Mouse (Mus musculus): Measurements from ENCODE around the gene Piwil1. TPM values are rescaled to one million over a fixed set of nuclear protein-coding genes. Genes with fewer than 3 reads are reported as not detected.

Piwil1 gene
- total and polyA plus RNA-seq, 2 experiments from 2014 or later, result 0.05 to 0.40 TPM

- ATAC-seq, result no peak
- H3K9ac ChIP-seq, result no peak overlapping the region
- H3K27me3 ChIP-seq (ENCODE audit: insufficient read depth, low read length), result no peaks in the 10 kb centered on the region
- WGBS, result 65% methylated on average over 9 of the region's 9 CpGs
- H3K36me3 ChIP-seq (ENCODE audit: insufficient read depth), result no peaks in the 10 kb centered on the region
- no peak overlapping the region for H3K4me3 ChIP-seq (ENCODE audit: low read depth, low read length)
- no peak for DNase-seq
- no peaks in the 10 kb centered on the region for H3K4me1 ChIP-seq (ENCODE audit: insufficient read depth)
- H3K27ac ChIP-seq (ENCODE audit: low read depth, low read length), result no peak overlapping the region
- no peak for TF ChIP-seq CTCF (IDR thresholded peaks at IDR 0.05; ENCODE audit: low read depth)
- H3K4me2 ChIP-seq (ENCODE audit: low read depth), result no peak overlapping the region
- no peaks in the 10 kb centered on the region for H3K9me3 ChIP-seq (ENCODE audit: low read length)
Observed at GRCm38 (mm10) chr5:128674124-128674523, 28.2 kb upstream of the Piwil1 start.

- H3K27ac ChIP-seq (ENCODE audit: low read depth, low read length), result no peak overlapping the region
- no peaks in the 10 kb centered on the region for H3K4me1 ChIP-seq (ENCODE audit: insufficient read depth)
- no peak for TF ChIP-seq CTCF (IDR thresholded peaks at IDR 0.05; ENCODE audit: low read depth)
- ATAC-seq (no peak), DNase-seq (no peak)
- H3K9ac ChIP-seq, result no peak overlapping the region
- H3K36me3 ChIP-seq (ENCODE audit: insufficient read depth), result no peaks in the 10 kb centered on the region
- no peak overlapping the region for H3K4me2 ChIP-seq (ENCODE audit: low read depth)
- WGBS, result 95% methylated on average over 4 of the region's 4 CpGs
- H3K4me3 ChIP-seq (ENCODE audit: low read depth, low read length), result no peak overlapping the region
- H3K27me3 ChIP-seq (ENCODE audit: insufficient read depth, low read length), result no peaks in the 10 kb centered on the region
- H3K9me3 ChIP-seq (ENCODE audit: low read length), result no peaks in the 10 kb centered on the region
Observed at GRCm38 (mm10) chr5:128677373-128677772, 25.0 kb upstream of the Piwil1 start.

- Histone ChIP-seq H3K27me3 (ENCODE audit: insufficient read depth, low read length) (no peaks in the 10 kb centered on the region), H3K36me3 (ENCODE audit: insufficient read depth) (no peaks in the 10 kb centered on the region), H3K4me2 (ENCODE audit: low read depth) (no peak overlapping the region), H3K4me1 (ENCODE audit: insufficient read depth) (no peaks in the 10 kb centered on the region), H3K4me3 (ENCODE audit: low read depth, low read length) (no peak overlapping the region), H3K9me3 (ENCODE audit: low read length) (no peaks in the 10 kb centered on the region), H3K27ac (ENCODE audit: low read depth, low read length) (no peak overlapping the region), H3K9ac (no peak overlapping the region)
- 75% methylated on average over 6 of the region's 6 CpGs for WGBS
- ATAC-seq (no peak), DNase-seq (no peak)
- TF ChIP-seq CTCF (IDR thresholded peaks at IDR 0.05; ENCODE audit: low read depth), result no peak
Observed at GRCm38 (mm10) chr5:128677861-128678260, 24.5 kb upstream of the Piwil1 start.

- Histone ChIP-seq H3K27ac (ENCODE audit: low read depth, low read length) (no peak overlapping the region), H3K9ac (no peak overlapping the region), H3K4me3 (ENCODE audit: low read depth, low read length) (no peak overlapping the region), H3K9me3 (ENCODE audit: low read length) (no peaks in the 10 kb centered on the region), H3K27me3 (ENCODE audit: insufficient read depth, low read length) (no peaks in the 10 kb centered on the region), H3K36me3 (ENCODE audit: insufficient read depth) (no peaks in the 10 kb centered on the region), H3K4me1 (ENCODE audit: insufficient read depth) (no peaks in the 10 kb centered on the region), H3K4me2 (ENCODE audit: low read depth) (no peak overlapping the region)
- 39% methylated on average over 5 of the region's 5 CpGs for WGBS
- DNase-seq (no peak), ATAC-seq (no peak)
- TF ChIP-seq CTCF (IDR thresholded peaks at IDR 0.05; ENCODE audit: low read depth), result peak; percentile 40
Observed at GRCm38 (mm10) chr5:128681456-128681855, 20.9 kb upstream of the Piwil1 start.

GRCm38 (mm10) chr5:128684192-128684591, 18.1 kb upstream of the Piwil1 start:
- H3K9me3 ChIP-seq (ENCODE audit: low read length), result no peaks in the 10 kb centered on the region
- ATAC-seq (no peak), DNase-seq (no peak)
- H3K4me1 ChIP-seq (ENCODE audit: insufficient read depth), result no peaks in the 10 kb centered on the region
- H3K27me3 ChIP-seq (ENCODE audit: insufficient read depth, low read length), result no peaks in the 10 kb centered on the region
- no peak overlapping the region for H3K27ac ChIP-seq (ENCODE audit: low read depth, low read length)
- under 1% methylated on average over 10 of the region's 10 CpGs for WGBS
- no peak for TF ChIP-seq CTCF (IDR thresholded peaks at IDR 0.05; ENCODE audit: low read depth)
- peak overlapping the region; percentile 19 for H3K4me2 ChIP-seq (ENCODE audit: low read depth)
- H3K36me3 ChIP-seq (ENCODE audit: insufficient read depth), result no peaks in the 10 kb centered on the region
- H3K9ac ChIP-seq, result no peak overlapping the region
- no peak overlapping the region for H3K4me3 ChIP-seq (ENCODE audit: low read depth, low read length)

GRCm38 (mm10) chr5:128684621-128685020, 17.7 kb upstream of the Piwil1 start:
- DNase-seq (peak; percentile 37), ATAC-seq (no peak)
- Histone ChIP-seq H3K4me1 (ENCODE audit: insufficient read depth) (no peaks in the 10 kb centered on the region), H3K9me3 (ENCODE audit: low read length) (no peaks in the 10 kb centered on the region), H3K36me3 (ENCODE audit: insufficient read depth) (no peaks in the 10 kb centered on the region), H3K4me3 (ENCODE audit: low read depth, low read length) (no peak overlapping the region), H3K9ac (no peak overlapping the region), H3K27ac (ENCODE audit: low read depth, low read length) (no peak overlapping the region), H3K27me3 (ENCODE audit: insufficient read depth, low read length) (no peaks in the 10 kb centered on the region), H3K4me2 (ENCODE audit: low read depth) (peak overlapping the region; percentile 19)
- no peak for TF ChIP-seq CTCF (IDR thresholded peaks at IDR 0.05; ENCODE audit: low read depth)
- 4% methylated on average over 15 of the region's 15 CpGs for WGBS

- H3K4me2 ChIP-seq (ENCODE audit: low read depth), result no peak overlapping the region
- H3K4me3 ChIP-seq (ENCODE audit: low read depth, low read length), result no peak overlapping the region
- H3K9me3 ChIP-seq (ENCODE audit: low read length), result no peaks in the 10 kb centered on the region
- no peak overlapping the region for H3K27ac ChIP-seq (ENCODE audit: low read depth, low read length)
- TF ChIP-seq CTCF (IDR thresholded peaks at IDR 0.05; ENCODE audit: low read depth), result no peak
- WGBS, result 84% methylated on average over 5 of the region's 5 CpGs
- DNase-seq, result no peak
- H3K4me1 ChIP-seq (ENCODE audit: insufficient read depth), result no peaks in the 10 kb centered on the region
- H3K27me3 ChIP-seq (ENCODE audit: insufficient read depth, low read length), result no peaks in the 10 kb centered on the region
- no peaks in the 10 kb centered on the region for H3K36me3 ChIP-seq (ENCODE audit: insufficient read depth)
- no peak for ATAC-seq
- no peak overlapping the region for H3K9ac ChIP-seq
Observed at GRCm38 (mm10) chr5:128687139-128687538, 15.2 kb upstream of the Piwil1 start.

- WGBS, result 72% methylated on average over 6 of the region's 6 CpGs
- Histone ChIP-seq H3K36me3 (ENCODE audit: insufficient read depth) (no peaks in the 10 kb centered on the region), H3K4me1 (ENCODE audit: insufficient read depth) (no peaks in the 10 kb centered on the region), H3K27me3 (ENCODE audit: insufficient read depth, low read length) (no peaks in the 10 kb centered on the region), H3K4me3 (ENCODE audit: low read depth, low read length) (no peak overlapping the region), H3K9me3 (ENCODE audit: low read length) (no peaks in the 10 kb centered on the region), H3K9ac (no peak overlapping the region), H3K4me2 (ENCODE audit: low read depth) (no peak overlapping the region), H3K27ac (ENCODE audit: low read depth, low read length) (no peak overlapping the region)
- ATAC-seq (no peak), DNase-seq (no peak)
- no peak for TF ChIP-seq CTCF (IDR thresholded peaks at IDR 0.05; ENCODE audit: low read depth)
Observed at GRCm38 (mm10) chr5:128694107-128694506, 8.2 kb upstream of the Piwil1 start.

Data from forebrain, postnatal 0 days (tissue).